Mouse (Mus musculus): ENCODE results near the gene Slit1. TPM values are rescaled to one million over a fixed set of nuclear protein-coding genes. Genes with fewer than 3 reads are reported as not detected.

Slit1 gene
- polyA plus RNA-seq, 1 experiment, result 0.80 TPM

- Histone ChIP-seq H3K4me3 (no peak overlapping the region), H3ac (ENCODE audit: control insufficient read depth, insufficient read length) (no peak overlapping the region), H3K27me3 (ENCODE audit: control insufficient read depth, insufficient read depth, insufficient read length) (peaks cover 5% of the 10 kb centered on the region), H3K36me3 (ENCODE audit: control insufficient read depth, insufficient read depth) (no peaks in the 10 kb centered on the region), H3K4me2 (ENCODE audit: low read depth) (no peak overlapping the region), H3K79me2 (ENCODE audit: control insufficient read depth, insufficient read depth) (no peaks in the 10 kb centered on the region)
- TF ChIP-seq E2F4 (IDR thresholded peaks at IDR 0.05; ENCODE audit: insufficient read depth), result no peak
- TF ChIP-seq USF1 (IDR thresholded peaks at IDR 0.05; ENCODE audit: low read depth), result no peak
- TF ChIP-seq TCF12 (IDR thresholded peaks at IDR 0.05; ENCODE audit: insufficient read depth, poor library complexity, severe bottlenecking), result no peak
- TF ChIP-seq MYOD1 (IDR thresholded peaks at IDR 0.05; ENCODE audit: control insufficient read depth in 1 of 3, insufficient read length in 2 of 3, low read depth in 2 of 3), result no peak
- no peak for TF ChIP-seq MAX (IDR thresholded peaks at IDR 0.05; ENCODE audit: low read depth)
- TF ChIP-seq SRF (IDR thresholded peaks at IDR 0.05; ENCODE audit: control insufficient read depth, insufficient read length, low read depth), result no peak
- no peak for TF ChIP-seq POLR2AphosphoS2 (IDR thresholded peaks at IDR 0.05; ENCODE audit: insufficient read length, low read depth)
- TF ChIP-seq MYOG (IDR thresholded peaks at IDR 0.05; ENCODE audit: control insufficient read depth in 1 of 3, insufficient read depth in 1 of 3, insufficient read length in 2 of 3, low read depth in 2 of 3), result no peak
- no peak for TF ChIP-seq REST (IDR thresholded peaks at IDR 0.05; ENCODE audit: insufficient read depth, insufficient read length)
- no peak for TF ChIP-seq TCF3 (IDR thresholded peaks at IDR 0.05; ENCODE audit: insufficient read length, low read depth)
- no peak for TF ChIP-seq CEBPB (IDR thresholded peaks at IDR 0.05; ENCODE audit: insufficient read depth, poor library complexity, severe bottlenecking)
- TF ChIP-seq POLR2A (IDR thresholded peaks at IDR 0.05; ENCODE audit: insufficient read length, low read depth), result no peak
Measured at GRCm38 (mm10) chr19:41670931-41671330, 72.5 kb downstream of the Slit1 start.

DNA sequence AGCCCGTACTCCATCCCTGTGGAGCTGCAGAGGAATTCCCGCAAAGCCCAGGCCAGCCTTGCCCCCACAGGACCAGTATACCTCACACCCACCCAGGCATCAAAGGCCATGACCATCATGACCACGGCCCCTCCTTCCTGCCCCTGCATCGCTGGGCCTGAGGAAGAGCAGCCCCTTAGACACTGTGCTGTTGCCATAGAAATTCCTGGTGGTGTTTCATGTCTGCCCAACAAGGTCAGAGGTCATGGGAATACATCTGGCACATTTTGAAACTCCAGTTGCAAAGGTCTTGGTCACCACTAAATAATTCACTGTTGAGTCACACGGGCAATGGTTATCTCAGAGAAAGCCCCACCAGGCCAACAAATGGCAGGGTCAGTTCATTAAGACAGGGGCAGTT lies 73.0 kb downstream of the Slit1 start:
- Histone ChIP-seq H3K4me3 (no peak overlapping the region), H3K4me2 (ENCODE audit: low read depth) (no peak overlapping the region), H3K27me3 (ENCODE audit: control insufficient read depth, insufficient read depth, insufficient read length) (peaks cover 6% of the 10 kb centered on the region), H3ac (ENCODE audit: control insufficient read depth, insufficient read length) (no peak overlapping the region), H3K36me3 (ENCODE audit: control insufficient read depth, insufficient read depth) (no peaks in the 10 kb centered on the region), H3K79me2 (ENCODE audit: control insufficient read depth, insufficient read depth) (no peaks in the 10 kb centered on the region)
- TF ChIP-seq E2F4 (IDR thresholded peaks at IDR 0.05; ENCODE audit: insufficient read depth) (no peak), CEBPB (IDR thresholded peaks at IDR 0.05; ENCODE audit: insufficient read depth, poor library complexity, severe bottlenecking) (0 out of 2 replicates have a peak, but pooled peaks have one; percentile 39)

DNA sequence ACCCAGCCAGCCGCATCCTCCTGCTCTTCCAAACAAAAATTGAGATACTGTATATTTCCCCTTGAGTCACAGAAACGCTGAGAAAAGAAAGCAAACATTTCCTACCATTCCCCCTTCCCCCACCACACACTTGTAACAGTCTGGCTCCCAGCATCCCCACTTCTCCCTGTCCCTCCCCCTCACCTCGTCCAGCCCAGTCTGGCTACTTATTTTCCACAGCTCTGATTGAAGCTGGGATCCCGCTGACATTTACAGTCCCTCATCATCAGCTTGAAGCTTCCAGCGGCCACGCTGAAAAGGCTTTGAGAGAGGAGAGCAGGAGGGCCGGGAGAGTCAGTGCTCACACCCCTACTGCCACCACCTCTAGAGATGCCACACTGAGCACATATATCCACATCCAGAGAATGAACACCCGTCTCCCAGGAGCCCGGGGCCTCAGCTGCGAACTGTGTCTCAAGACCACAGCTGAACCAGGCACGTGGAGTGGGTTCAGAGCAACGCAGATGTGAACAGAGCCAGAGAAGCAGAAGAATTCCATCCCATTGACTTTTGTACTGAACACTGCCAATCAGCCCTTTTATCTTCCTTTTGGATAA lies 73.6 kb downstream of the Slit1 start:
- Histone ChIP-seq H3K4me3 (no peak overlapping the region), H3K36me3 (ENCODE audit: control insufficient read depth, insufficient read depth) (no peaks in the 10 kb centered on the region), H3K4me2 (ENCODE audit: low read depth) (no peak overlapping the region), H3K79me2 (ENCODE audit: control insufficient read depth, insufficient read depth) (no peaks in the 10 kb centered on the region), H3K27me3 (ENCODE audit: control insufficient read depth, insufficient read depth, insufficient read length) (peaks cover 10% of the 10 kb centered on the region), H3ac (ENCODE audit: control insufficient read depth, insufficient read length) (no peak overlapping the region)
- TF ChIP-seq TCF3 (IDR thresholded peaks at IDR 0.05; ENCODE audit: insufficient read length, low read depth) (no peak), POLR2A (IDR thresholded peaks at IDR 0.05; ENCODE audit: insufficient read length, low read depth) (no peak), MYOG (IDR thresholded peaks at IDR 0.05; ENCODE audit: control insufficient read depth in 1 of 3, insufficient read depth in 1 of 3, insufficient read length in 2 of 3, low read depth in 2 of 3) (no peak)

DNA sequence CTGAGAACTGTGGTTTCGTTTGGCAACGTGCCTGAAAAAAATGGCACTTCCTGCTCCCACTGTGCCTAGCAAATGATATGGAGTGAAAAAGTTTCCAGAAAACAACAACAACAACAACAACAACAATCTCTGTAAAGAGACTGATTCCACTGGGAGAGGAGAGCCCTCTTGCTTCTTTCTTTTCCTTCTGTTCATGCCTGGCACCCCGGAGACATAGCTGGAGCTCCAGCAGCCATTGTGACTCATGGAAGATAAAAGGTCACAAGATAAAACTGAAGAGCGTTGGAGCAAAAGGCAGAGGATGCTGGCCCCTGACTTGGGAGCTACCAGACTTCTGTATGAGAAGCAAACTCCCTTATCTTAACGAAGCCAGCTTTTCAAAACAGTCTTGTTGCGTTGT lies 75.9 kb downstream of the Slit1 start:
- no peaks in the 10 kb centered on the region for H3K36me3 ChIP-seq (ENCODE audit: control insufficient read depth, insufficient read depth)
- no peak overlapping the region for H3K4me2 ChIP-seq (ENCODE audit: low read depth)
- no peaks in the 10 kb centered on the region for H3K79me2 ChIP-seq (ENCODE audit: control insufficient read depth, insufficient read depth)
- no peak overlapping the region for H3K4me3 ChIP-seq
- H3ac ChIP-seq (ENCODE audit: control insufficient read depth, insufficient read length), result no peak overlapping the region
- peaks cover 23% of the 10 kb centered on the region for H3K27me3 ChIP-seq (ENCODE audit: control insufficient read depth, insufficient read depth, insufficient read length)
- TF ChIP-seq POLR2AphosphoS2 (IDR thresholded peaks at IDR 0.05; ENCODE audit: insufficient read length, low read depth) (no peak), USF1 (IDR thresholded peaks at IDR 0.05; ENCODE audit: low read depth) (no peak), MAX (IDR thresholded peaks at IDR 0.05; ENCODE audit: low read depth) (no peak), CEBPB (IDR thresholded peaks at IDR 0.05; ENCODE audit: insufficient read depth, poor library complexity, severe bottlenecking) (no peak), E2F4 (IDR thresholded peaks at IDR 0.05; ENCODE audit: insufficient read depth) (no peak)

DNA sequence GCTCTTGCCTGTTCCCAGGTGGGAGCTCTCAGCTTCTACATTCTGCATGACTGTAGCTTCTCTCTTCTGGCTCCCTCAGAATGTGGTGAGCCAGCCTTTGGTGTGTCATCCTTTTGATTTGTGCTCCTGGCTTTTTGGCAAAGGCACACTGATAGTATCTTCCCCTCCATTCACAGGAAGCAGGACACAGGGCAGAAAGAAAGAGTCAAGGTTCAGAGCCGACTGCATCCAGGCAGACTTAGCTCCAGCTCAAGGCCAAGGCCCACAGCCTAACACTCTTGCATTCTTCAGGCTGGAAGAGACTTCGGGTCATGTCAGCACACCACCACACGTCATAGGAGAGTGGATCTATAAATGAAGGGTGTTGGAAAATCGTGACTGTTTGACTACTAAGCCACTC lies 77.5 kb downstream of the Slit1 start:
- Histone ChIP-seq H3K36me3 (ENCODE audit: control insufficient read depth, insufficient read depth) (no peaks in the 10 kb centered on the region), H3K4me2 (ENCODE audit: low read depth) (no peak overlapping the region), H3K79me2 (ENCODE audit: control insufficient read depth, insufficient read depth) (no peaks in the 10 kb centered on the region), H3ac (ENCODE audit: control insufficient read depth, insufficient read length) (no peak overlapping the region), H3K27me3 (ENCODE audit: control insufficient read depth, insufficient read depth, insufficient read length) (peaks cover 23% of the 10 kb centered on the region), H3K4me3 (no peak overlapping the region)
- TF ChIP-seq MYOG (IDR thresholded peaks at IDR 0.05; ENCODE audit: control insufficient read depth in 1 of 3, insufficient read depth in 1 of 3, insufficient read length in 2 of 3, low read depth in 2 of 3) (no peak), MYOD1 (IDR thresholded peaks at IDR 0.05; ENCODE audit: control insufficient read depth in 1 of 3, insufficient read length in 2 of 3, low read depth in 2 of 3) (no peak), CEBPB (IDR thresholded peaks at IDR 0.05; ENCODE audit: insufficient read depth, poor library complexity, severe bottlenecking) (no peak), USF1 (IDR thresholded peaks at IDR 0.05; ENCODE audit: low read depth) (no peak), TCF3 (IDR thresholded peaks at IDR 0.05; ENCODE audit: insufficient read length, low read depth) (no peak), TCF12 (IDR thresholded peaks at IDR 0.05; ENCODE audit: insufficient read depth, poor library complexity, severe bottlenecking) (no peak), MAX (IDR thresholded peaks at IDR 0.05; ENCODE audit: low read depth) (no peak), REST (IDR thresholded peaks at IDR 0.05; ENCODE audit: insufficient read depth, insufficient read length) (no peak), POLR2A (IDR thresholded peaks at IDR 0.05; ENCODE audit: insufficient read length, low read depth) (no peak), SRF (IDR thresholded peaks at IDR 0.05; ENCODE audit: control insufficient read depth, insufficient read length, low read depth) (no peak), POLR2AphosphoS2 (IDR thresholded peaks at IDR 0.05; ENCODE audit: insufficient read length, low read depth) (no peak), E2F4 (IDR thresholded peaks at IDR 0.05; ENCODE audit: insufficient read depth) (no peak)
